Mouse (Mus musculus) erythroblast, adult 5-6 weeks (primary cell): Measurements from ENCODE around the gene Thop1. TPM values are rescaled to one million over a fixed set of nuclear protein-coding genes. Genes with fewer than 3 reads are reported as not detected.
"Not testable (repeated sequence)": the region's sequence is repeated elsewhere in the genome, so short reads cannot be mapped to it uniquely, and the experiment has no call there.

Experiments used
- ATAC-seq: replicated peaks from 2 replicates; pipeline ENCODE4 v1.8.0; 2016; ENCODE audit warnings: moderate number of reproducible peaks, mild to moderate bottlenecking, moderate TSS enrichment, inconsistent platforms; ENCODE audit not compliant: poor library complexity, low FRiP score, severe bottlenecking
- total RNA-seq, 2 experiments: library from RNA; stranded (forward) in 1 of 2; stranded (reverse) in 1 of 2; fragments of 150-400 nt in 1 of 2; fragments of 200-764, 138-1000 nt in 1 of 2; gene quantifications; 2 replicates each; pipeline versions ENCODE4 v1.2.3 to v1.2.4; 2015 to 2017; ENCODE audit warnings: low replicate concordance in 2 of 2

The Thop1 gene
- total RNA-seq (2015; ENCODE audit: low replicate concordance), result 1.9 TPM in 1 of 2 replicates, not detected in the other
- total RNA-seq (2017; ENCODE audit: low replicate concordance), result 3.1 and 4.1 TPM in 2 replicates

GRCm38 (mm10) chr10:81069836-81070235 lies at the start of gene Thop1:
Gene Thop1 (plus strand): TSS chr10:81070035.
- peak; percentile 94 for ATAC-seq

- no peak for ATAC-seq
These were observed 49.6 kb upstream of the Thop1 start for GRCm38 (mm10) chr10:81020207-81020606.

GRCm38 (mm10) chr10:81021547-81022110 lies 48.2 kb upstream of the Thop1 start:
- ATAC-seq, result no peak

- no peak for ATAC-seq
These were observed 47.1 kb upstream of the Thop1 start for GRCm38 (mm10) chr10:81022744-81023143.

GRCm38 (mm10) chr10:81024346-81024937 lies 45.4 kb upstream of the Thop1 start:
- ATAC-seq, result no peak

- no peak for ATAC-seq
These were observed 44.7 kb upstream of the Thop1 start for GRCm38 (mm10) chr10:81025047-81025621.

GRCm38 (mm10) chr10:81025639-81026275 lies 44.1 kb upstream of the Thop1 start, which contains the start of gene Diras1:
Gene Diras1 (minus strand): TSS chr10:81025662.
- no peak for ATAC-seq

GRCm38 (mm10) chr10:81026857-81027256 lies 43.0 kb upstream of the Thop1 start:
- ATAC-seq, result no peak

GRCm38 (mm10) chr10:81027331-81027730 lies 42.5 kb upstream of the Thop1 start:
- no peak for ATAC-seq

GRCm38 (mm10) chr10:81028219-81028618 lies 41.6 kb upstream of the Thop1 start:
- no peak for ATAC-seq

GRCm38 (mm10) chr10:81029031-81029430 lies 40.8 kb upstream of the Thop1 start:
- no peak for ATAC-seq

- ATAC-seq, result no peak
These were observed 36.2 kb upstream of the Thop1 start for GRCm38 (mm10) chr10:81033586-81033985.

- ATAC-seq, result no peak
These were observed 33.6 kb upstream of the Thop1 start for GRCm38 (mm10) chr10:81036251-81036650.

GRCm38 (mm10) chr10:81036988-81037580 lies 32.8 kb upstream of the Thop1 start, which contains the start of gene Slc39a3:
Gene Slc39a3 (minus strand): TSS chr10:81037426.
- ATAC-seq, result peak; percentile 93

GRCm38 (mm10) chr10:81041458-81042175 lies 28.2 kb upstream of the Thop1 start:
- peak; percentile 45; the same call in 1 of the 2 replicates for ATAC-seq

GRCm38 (mm10) chr10:81045246-81045645 lies 24.6 kb upstream of the Thop1 start:
- not testable (repeated sequence) for ATAC-seq

GRCm38 (mm10) chr10:81050645-81051044 lies 19.2 kb upstream of the Thop1 start:
- no peak for ATAC-seq

GRCm38 (mm10) chr10:81051133-81051532 lies 18.7 kb upstream of the Thop1 start:
- ATAC-seq, result no peak

GRCm38 (mm10) chr10:81052577-81052976 lies 17.3 kb upstream of the Thop1 start:
- no peak for ATAC-seq

- ATAC-seq, result no peak
These were observed 14.7 kb upstream of the Thop1 start for GRCm38 (mm10) chr10:81055169-81055568.
